Mouse (Mus musculus) right cerebral cortex, postnatal 25 days (tissue): ENCODE data around the gene Trim30c.
"Not testable (repeated sequence)": the region's sequence is repeated elsewhere in the genome, so short reads cannot be mapped to it uniquely, and the experiment has no call there.

Source experiments
- DNase-seq: peaks from one replicate; pipeline ENCODE4 v3.0.0; 2022

The Trim30c gene

GRCm38 (mm10) chr7:104400698-104401097 is at the start of gene Trim30c:
Trim30c (minus strand) TSS chr7:104400837.
- no peak for DNase-seq

GRCm38 (mm10) chr7:104445961-104446645 is 45.5 kb upstream of the Trim30c start:
- no peak for DNase-seq

- no peak for DNase-seq
These were observed 3.9 kb upstream of the Trim30c start for GRCm38 (mm10) chr7:104404460-104404950.

GRCm38 (mm10) chr7:104401140-104401539 is 503 bp upstream of the Trim30c start:
- DNase-seq: no peak

- DNase-seq: no peak
These were observed 2.1 kb downstream of the Trim30c start for GRCm38 (mm10) chr7:104398492-104398891.

- DNase-seq: no peak
These were observed 30.8 kb downstream of the Trim30c start, which contains the start of gene Trim30b for GRCm38 (mm10) chr7:104369736-104370414. Trim30b (minus strand) TSS chr7:104369884.

- DNase-seq: no peak
These were observed 34.3 kb downstream of the Trim30c start for GRCm38 (mm10) chr7:104366339-104366738.

- DNase-seq: no peak
These were observed 47.1 kb downstream of the Trim30c start for GRCm38 (mm10) chr7:104353600-104353967.

- DNase-seq: no peak
These were observed 47.7 kb downstream of the Trim30c start, which contains the start of gene Trim12c for GRCm38 (mm10) chr7:104352717-104353599. Trim12c (minus strand) TSS chr7:104353362.

GRCm38 (mm10) chr7:104348043-104348442 is 52.6 kb downstream of the Trim30c start:
- DNase-seq: not testable (repeated sequence)

- not testable (repeated sequence) for DNase-seq
These were observed 59.9 kb downstream of the Trim30c start for GRCm38 (mm10) chr7:104340744-104341143.

GRCm38 (mm10) chr7:104335547-104335946 is 65.1 kb downstream of the Trim30c start:
- not testable (repeated sequence) for DNase-seq
